26 mouse cellular contexts compared by ENCODE assay signal in genomic region chr14:26798330-26798729, GRCm38 (mm10).
"Had no signal": no experiment of that assay in that cellular context is flagged by ENCODE, and none has a peak within 500 bp of the region (broad histone marks: within the 10 kb centered on the region; RNA-seq: fewer than 3 reads in every experiment).

No protein-coding gene starts in this region.

- H3K4me1 ChIP-seq: heart, embryonic 10.5 days; heart, embryonic 12.5 days; hindbrain, embryonic 10.5 days; hindbrain, embryonic 12.5 days; intestine, embryonic 15.5 days; limb, embryonic 10.5 days; limb, embryonic 12.5 days had no signal

- H3K27ac ChIP-seq: gastrocnemius, adult 2 months; heart, embryonic 10.5 days; hindbrain, embryonic 10.5 days; hindbrain, embryonic 12.5 days; hindbrain, embryonic 14.5 days; intestine, embryonic 15.5 days; layer of hippocampus, adult 2 months; left cerebral cortex, adult 2 months; limb, embryonic 10.5 days; limb, embryonic 12.5 days had no signal

- H3K36me3 ChIP-seq: heart, embryonic 10.5 days; heart, embryonic 12.5 days; hindbrain, embryonic 10.5 days; hindbrain, embryonic 12.5 days; intestine, embryonic 15.5 days; limb, embryonic 10.5 days; limb, embryonic 12.5 days had no signal

- H3K9ac ChIP-seq: heart, embryonic 12.5 days; hindbrain, embryonic 12.5 days; hindbrain, embryonic 14.5 days; intestine, embryonic 15.5 days; limb, embryonic 12.5 days had no signal

- H3K4me3 ChIP-seq: gastrocnemius, adult 2 months; heart, embryonic 10.5 days; heart, embryonic 12.5 days; hindbrain, embryonic 10.5 days; hindbrain, embryonic 12.5 days; intestine, embryonic 15.5 days; layer of hippocampus, adult 2 months; left cerebral cortex, adult 2 months; limb, embryonic 10.5 days; limb, embryonic 12.5 days had no signal

- H3K9me3 ChIP-seq: heart, embryonic 10.5 days; heart, embryonic 12.5 days; hindbrain, embryonic 10.5 days; hindbrain, embryonic 12.5 days; intestine, embryonic 15.5 days; limb, embryonic 10.5 days; limb, embryonic 12.5 days had no signal

- ATAC-seq: hindbrain, embryonic 16.5 days; inflammation-experienced regulatory T-cells, adult 6 months; intestine, embryonic 15.5 days; intestine, postnatal 0 days had no signal

- DNase-seq: gastrocnemius, adult 2 months; gastrocnemius, postnatal 10 days; gastrocnemius, postnatal 25 days; heart, adult 18-20 months; heart, postnatal 10 days; heart, postnatal 4 days; kidney, adult 18-20 months; kidney, adult 8-10 months; kidney, postnatal 10 days; kidney, postnatal 25 days; kidney, postnatal 4 days; liver had no signal

- H3K4me2 ChIP-seq: heart, embryonic 12.5 days; hindbrain, embryonic 12.5 days; hindbrain, embryonic 14.5 days; intestine, embryonic 15.5 days; limb, embryonic 12.5 days; liver, embryonic 11.5 days had no signal

- H3K27me3 ChIP-seq: heart, embryonic 12.5 days; hindbrain, embryonic 12.5 days; intestine, embryonic 15.5 days; limb, embryonic 12.5 days had no signal
